Mouse (Mus musculus): ENCODE measurements around the gene Gm21870.
"Not testable (repeated sequence)": the region's sequence is repeated elsewhere in the genome, so short reads cannot be mapped to it uniquely, and the experiment has no call there.

Gm21870 gene

DNA sequence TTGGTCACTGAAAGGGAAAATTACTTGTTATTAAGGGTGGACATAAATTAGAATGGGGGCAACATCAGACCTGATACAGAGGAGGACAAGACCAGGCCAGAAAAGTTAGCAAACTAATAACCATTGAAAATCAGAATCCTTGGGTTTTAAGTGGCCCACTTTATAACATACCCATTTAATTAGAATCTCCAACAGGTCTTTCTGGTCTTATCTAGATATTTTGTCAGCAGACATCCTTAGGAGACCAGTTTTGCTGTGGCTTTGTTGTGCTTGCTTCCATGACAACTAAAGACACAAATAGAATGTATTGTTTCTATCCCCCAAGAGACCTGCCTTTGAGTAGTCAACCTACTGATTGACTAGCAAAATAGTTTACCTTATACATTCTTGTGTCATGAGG lies at the start of gene Gm21870:
Gm21870 (minus strand) TSS at position 101 of the 400 bp plus-strand sequence.
- not testable (repeated sequence) for DNase-seq (ENCODE audit: low read depth, low spot score)

- not testable (repeated sequence) for DNase-seq (ENCODE audit: low read depth, low spot score)
These were observed 30.2 kb downstream of the Gm21870 start, which contains the start of gene Btbd35f6 for GRCm38 (mm10) chrX:33956440-33956839. Btbd35f6 (minus strand) TSS chrX:33956540.

Measured in A20 (cell line).